Mouse (Mus musculus) lung, embryonic 15.5 days (tissue): ENCODE data around the gene Cfc1. TPM values are rescaled to one million over a fixed set of nuclear protein-coding genes. Genes with fewer than 3 reads are reported as not detected.
A peak's percentile ranks its signal among the peaks of the same experiment; 100 is the strongest.

Experiments
- ATAC-seq: fragments of 200-750 bp; cut with Nextera tagmentation; 2 replicates; pipeline ENCODE4 v1.8.0; 2017; ENCODE audit warnings: moderate number of reproducible peaks, borderline replicate concordance; ENCODE audit not compliant: low FRiP score, low TSS enrichment; ENCODE audit errors: extremely low read depth
- H3K27ac ChIP-seq: fragments of 300-500 bp; sonication (generic); 2 replicates; pipeline ENCODE4 v1.5.1; 2015; ENCODE audit warnings: moderate library complexity, mild to moderate bottlenecking, inconsistent platforms
- H3K27me3 ChIP-seq: fragments of 300-500 bp; sonication (generic); 2 replicates; pipeline ENCODE4 v1.6.1; 2015; ENCODE audit warnings: inconsistent platforms
- H3K36me3 ChIP-seq: fragments of 300-500 bp; sonication (generic); 2 replicates; pipeline ENCODE4 v1.6.1; 2015; ENCODE audit warnings: inconsistent platforms
- H3K4me1 ChIP-seq: fragments of 300-500 bp; sonication (generic); 2 replicates; pipeline ENCODE4 v1.6.1; 2015; ENCODE audit warnings: inconsistent platforms
- H3K4me2 ChIP-seq: fragments of 300-500 bp; sonication (generic); 2 replicates; pipeline ENCODE4 v1.6.1; 2015; ENCODE audit warnings: inconsistent platforms, mild to moderate bottlenecking, moderate library complexity
- H3K4me3 ChIP-seq: fragments of 300-500 bp; sonication (generic); 2 replicates; pipeline ENCODE4 v1.5.1; 2015; ENCODE audit warnings: mild to moderate bottlenecking, inconsistent platforms
- H3K9ac ChIP-seq: fragments of 300-500 bp; sonication (generic); 2 replicates; pipeline ENCODE4 v1.6.1; 2015; ENCODE audit warnings: inconsistent platforms
- H3K9me3 ChIP-seq: fragments of 300-500 bp; sonication (generic); 2 replicates; pipeline ENCODE4 v1.6.1; 2016; ENCODE audit warnings: inconsistent platforms
- WGBS: fragments of 180-500 bp; shearing (Covaris S2); methylation state at CpG from one replicate; pipeline ENCODE4 v1.1.7; 2015; 5-methylcytosine and 5-hydroxymethylcytosine counted together
- polyA plus RNA-seq: library from polyadenylated mRNA; unstranded; fragments of >200 nt; fragmentation: Nextera tagmentation; extraction: Ambion mirVana; gene quantifications from 2 replicates; pipeline ENCODE4 v1.2.1, GENCODE M21; 2015

Gene Cfc1
- polyA plus RNA-seq, 1 experiment from 2014 or later = 0.41 TPM

GRCm38 (mm10) chr1:34560843-34561242, 25.4 kb downstream of the Cfc1 start, which contains the start of gene Prss40:
TSS of gene Prss40 (minus strand) at chr1:34560943.
- Histone ChIP-seq H3K9me3 (no peaks in the 10 kb centered on the region), H3K27me3 (no peaks in the 10 kb centered on the region), H3K27ac (no peak within 1 kb of the TSS), H3K4me1 (no peaks in the 10 kb centered on the region), H3K4me3 (no peak within 1 kb of the TSS), H3K36me3 (no peaks in the 10 kb centered on the region), H3K4me2 (no peak within 1 kb of the TSS), H3K9ac (no peak within 1 kb of the TSS)
- no peak for ATAC-seq
- WGBS = 77% methylated on average over 15 of the region's 15 CpGs

GRCm38 (mm10) chr1:34564383-34565045, 29.1 kb downstream of the Cfc1 start:
- 72% methylated on average over 8 of the region's 8 CpGs for WGBS
- Histone ChIP-seq H3K4me1 (no peaks in the 10 kb centered on the region), H3K27me3 (no peaks in the 10 kb centered on the region), H3K4me3 (no peak overlapping the region), H3K9me3 (no peaks in the 10 kb centered on the region), H3K27ac (no peak overlapping the region), H3K4me2 (no peak overlapping the region), H3K36me3 (no peaks in the 10 kb centered on the region), H3K9ac (no peak overlapping the region)
- ATAC-seq = no peak

- H3K27me3 ChIP-seq = no peaks in the 10 kb centered on the region
- no peaks in the 10 kb centered on the region for H3K4me1 ChIP-seq
- no peak overlapping the region for H3K9ac ChIP-seq
- H3K4me3 ChIP-seq = no peak overlapping the region
- ATAC-seq = no peak
- no peaks in the 10 kb centered on the region for H3K9me3 ChIP-seq
- H3K36me3 ChIP-seq = no peaks in the 10 kb centered on the region
- 90% methylated on average over 2 of the region's 2 CpGs for WGBS
- no peak overlapping the region for H3K27ac ChIP-seq
- no peak overlapping the region for H3K4me2 ChIP-seq
Measured at GRCm38 (mm10) chr1:34568120-34568519, 32.7 kb downstream of the Cfc1 start.

GRCm38 (mm10) chr1:34569876-34570275, 34.4 kb downstream of the Cfc1 start:
- Histone ChIP-seq H3K36me3 (no peaks in the 10 kb centered on the region), H3K27me3 (no peaks in the 10 kb centered on the region), H3K4me1 (no peaks in the 10 kb centered on the region), H3K4me3 (no peak overlapping the region), H3K9ac (no peak overlapping the region), H3K9me3 (no peaks in the 10 kb centered on the region), H3K4me2 (no peak overlapping the region), H3K27ac (no peak overlapping the region)
- 81% methylated on average over 2 of the region's 2 CpGs for WGBS
- ATAC-seq = no peak

- WGBS = 75% methylated on average over 6 of the region's 6 CpGs
- Histone ChIP-seq H3K4me3 (no peak overlapping the region), H3K27me3 (no peaks in the 10 kb centered on the region), H3K4me2 (no peak overlapping the region), H3K9me3 (no peaks in the 10 kb centered on the region), H3K9ac (no peak overlapping the region), H3K27ac (no peak overlapping the region), H3K36me3 (no peaks in the 10 kb centered on the region), H3K4me1 (no peaks in the 10 kb centered on the region)
- ATAC-seq = no peak
Measured at GRCm38 (mm10) chr1:34571431-34571830, 36.0 kb downstream of the Cfc1 start.

GRCm38 (mm10) chr1:34573221-34573620, 37.8 kb downstream of the Cfc1 start:
- Histone ChIP-seq H3K9ac (no peak overlapping the region), H3K27ac (no peak overlapping the region), H3K4me3 (no peak overlapping the region), H3K36me3 (no peaks in the 10 kb centered on the region), H3K4me2 (no peak overlapping the region), H3K27me3 (peaks cover 9% of the 10 kb centered on the region), H3K4me1 (no peaks in the 10 kb centered on the region), H3K9me3 (no peaks in the 10 kb centered on the region)
- WGBS = 80% methylated on average over 6 of the region's 6 CpGs
- no peak for ATAC-seq

GRCm38 (mm10) chr1:34578851-34579781, 43.7 kb downstream of the Cfc1 start, which contains the start of gene Amer3:
TSS of gene Amer3 (plus strand) at chr1:34579657.
- Histone ChIP-seq H3K36me3 (no peaks in the 10 kb centered on the region), H3K4me1 (peaks cover 10% of the 10 kb centered on the region), H3K27ac (no peak within 1 kb of the TSS), H3K27me3 (peaks cover 37% of the 10 kb centered on the region), H3K9me3 (no peaks in the 10 kb centered on the region), H3K4me2 (peak within 1 kb of the TSS; percentile 64), H3K9ac (no peak within 1 kb of the TSS), H3K4me3 (peak within 1 kb of the TSS; percentile 32)
- under 1% methylated on average over 52 of the region's 53 CpGs for WGBS
- peak; percentile 82 for ATAC-seq

- Histone ChIP-seq H3K4me3 (peak overlapping the region; percentile 32), H3K27ac (no peak overlapping the region), H3K4me1 (peaks cover 10% of the 10 kb centered on the region), H3K4me2 (peak overlapping the region; percentile 64), H3K36me3 (no peaks in the 10 kb centered on the region), H3K9ac (no peak overlapping the region), H3K9me3 (no peaks in the 10 kb centered on the region), H3K27me3 (peaks cover 37% of the 10 kb centered on the region)
- peak; percentile 19; the same call in 1 of the 2 replicates for ATAC-seq
- WGBS = under 1% methylated on average over 18 of the region's 18 CpGs
Measured at GRCm38 (mm10) chr1:34579782-34580356, 44.4 kb downstream of the Cfc1 start.

- Histone ChIP-seq H3K4me2 (no peak overlapping the region), H3K27ac (no peak overlapping the region), H3K36me3 (no peaks in the 10 kb centered on the region), H3K4me3 (no peak overlapping the region), H3K9me3 (no peaks in the 10 kb centered on the region), H3K4me1 (peaks cover 10% of the 10 kb centered on the region), H3K9ac (no peak overlapping the region), H3K27me3 (peaks cover 33% of the 10 kb centered on the region)
- 77% methylated on average over 6 of the region's 6 CpGs for WGBS
- no peak for ATAC-seq
Measured at GRCm38 (mm10) chr1:34582218-34582617, 46.8 kb downstream of the Cfc1 start.

GRCm38 (mm10) chr1:34583821-34584263, 48.4 kb downstream of the Cfc1 start:
- no peaks in the 10 kb centered on the region for H3K9me3 ChIP-seq
- no peak overlapping the region for H3K4me2 ChIP-seq
- no peak overlapping the region for H3K9ac ChIP-seq
- H3K4me3 ChIP-seq = no peak overlapping the region
- H3K36me3 ChIP-seq = no peaks in the 10 kb centered on the region
- WGBS = 26% methylated on average over 4 of the region's 4 CpGs
- H3K27me3 ChIP-seq = peaks cover 22% of the 10 kb centered on the region
- ATAC-seq = no peak
- H3K27ac ChIP-seq = no peak overlapping the region
- H3K4me1 ChIP-seq = peaks cover 9% of the 10 kb centered on the region

GRCm38 (mm10) chr1:34584736-34585135, 49.3 kb downstream of the Cfc1 start:
- peaks cover 2% of the 10 kb centered on the region for H3K4me1 ChIP-seq
- H3K27ac ChIP-seq = no peak overlapping the region
- no peak overlapping the region for H3K4me3 ChIP-seq
- 66% methylated on average over 4 of the region's 4 CpGs for WGBS
- no peaks in the 10 kb centered on the region for H3K9me3 ChIP-seq
- no peak overlapping the region for H3K9ac ChIP-seq
- H3K27me3 ChIP-seq = peaks cover 14% of the 10 kb centered on the region
- no peaks in the 10 kb centered on the region for H3K36me3 ChIP-seq
- H3K4me2 ChIP-seq = no peak overlapping the region
- ATAC-seq = no peak
